Comparison of ENCODE assay signal across 27 mouse cellular contexts in genomic region chr1:72390420-72390819, GRCm38 (mm10).
"Had no signal": no experiment of that assay in that cellular context is flagged by ENCODE, and none has a peak within 500 bp of the region (broad histone marks: within the 10 kb centered on the region; RNA-seq: fewer than 3 reads in every experiment).

No protein-coding gene starts in this region.

- H3K4me1 ChIP-seq: kidney, embryonic 15.5 days; limb, embryonic 12.5 days; limb, embryonic 15.5 days; megakaryocyte, embryonic 14.5 days; neural tube, embryonic 12.5 days had no signal

- ATAC-seq: liver, postnatal 0 days; lung, postnatal 0 days had no signal

- H3K4me2 ChIP-seq: kidney, embryonic 15.5 days; limb, embryonic 12.5 days; limb, embryonic 15.5 days; liver, embryonic 11.5 days; lung, embryonic 14.5 days; neural tube, embryonic 12.5 days had no signal

- H3K4me3 ChIP-seq: kidney, embryonic 15.5 days; left cerebral cortex, adult 2 months; limb, embryonic 12.5 days; limb, embryonic 15.5 days; megakaryocyte, embryonic 14.5 days; midbrain, embryonic 10.5 days; neural tube, embryonic 12.5 days had no signal

- DNase-seq: kidney, adult 11 months; kidney, adult 8-10 months; kidney, postnatal 10 days; kidney, postnatal 36 days; layer of hippocampus, postnatal 36 days; left cerebral cortex, postnatal 4 days; liver, postnatal 0 days; lung, embryonic 14.5 days; lung, postnatal 4 days; midbrain, embryonic 14.5 days; right cerebral cortex, adult 18-20 months; right cerebral cortex, postnatal 14 days; right cerebral cortex, postnatal 4 days; thymus, adult 2 months; thymus, postnatal 14 days; thymus, postnatal 4 days had no signal

- H3K27me3 ChIP-seq: kidney, embryonic 15.5 days; limb, embryonic 12.5 days; limb, embryonic 15.5 days; megakaryocyte, embryonic 14.5 days; neural tube, embryonic 12.5 days had no signal

- H3K9ac ChIP-seq: kidney, embryonic 15.5 days; limb, embryonic 12.5 days; limb, embryonic 15.5 days; liver, embryonic 14.5 days; liver, postnatal 0 days; lung, embryonic 14.5 days; neural tube, embryonic 12.5 days had no signal

- H3K9me3 ChIP-seq: kidney, embryonic 15.5 days; limb, embryonic 12.5 days; limb, embryonic 15.5 days; megakaryocyte, embryonic 14.5 days; midbrain, embryonic 10.5 days; neural tube, embryonic 12.5 days had no signal

- H3K27ac ChIP-seq: kidney, embryonic 15.5 days; left cerebral cortex, adult 2 months; limb, embryonic 12.5 days; limb, embryonic 15.5 days; liver, embryonic 14.5 days; midbrain, embryonic 10.5 days; neural tube, embryonic 12.5 days; stomach, postnatal 0 days had no signal
